Mouse (Mus musculus) CH12.LX (cell line): ENCODE results near the gene Kat8. TPM values are rescaled to one million over a fixed set of nuclear protein-coding genes. Genes with fewer than 3 reads are reported as not detected.

Experiments
- DNase-seq: peaks from one replicate; pipeline ENCODE4 v3.0.0-alpha.2; 2013; ENCODE audit errors: extremely low read depth
- H3K27ac ChIP-seq: 2 replicates; pipeline ENCODE4 v1.5.1; 2012; ENCODE audit warnings: low read depth, mild to moderate bottlenecking, control low read depth, moderate library complexity; ENCODE audit not compliant: insufficient read depth
- H3K27me3 ChIP-seq: replicated peaks from 2 replicates; pipeline ENCODE3; 2012; ENCODE audit warnings: inconsistent platforms
- H3K36me3 ChIP-seq, 2 experiments: replicated peaks in 1 of 2; 2 replicates each; pipeline versions ENCODE3 to v1.6.1; 2012; ENCODE audit warnings: inconsistent platforms in 1 of 2, low read length in 1 of 2, mild to moderate bottlenecking in 1 of 2, mixed read lengths in 1 of 2, moderate library complexity in 1 of 2; ENCODE audit not compliant: control insufficient read depth in 1 of 2, insufficient read depth in 1 of 2
- H3K4me1 ChIP-seq, 2 experiments: 2 replicates each; pipeline ENCODE4 v1.6.1; 2012; ENCODE audit warnings: inconsistent platforms in 1 of 2, moderate library complexity in 1 of 2; ENCODE audit not compliant: insufficient read depth in 2 of 2, control insufficient read depth in 1 of 2
- H3K4me2 ChIP-seq: 2 replicates; pipeline ENCODE4 v1.6.1; 2012; ENCODE audit warnings: low read depth, mild to moderate bottlenecking, control low read depth; ENCODE audit not compliant: poor library complexity, insufficient read depth, severe bottlenecking
- H3K4me3 ChIP-seq, 3 experiments: fragments of 150-350 bp in 1 of 3; sonication (generic) in 1 of 3; replicated peaks in 1 of 3; 2 replicates each; pipeline versions ENCODE3 to v1.5.1; 2011 to 2012; ENCODE audit warnings: low read depth in 2 of 3, low read length in 2 of 3, mild to moderate bottlenecking in 2 of 3, moderate library complexity in 2 of 3, control low read depth in 1 of 3, improper control_type of control experiment in 1 of 3, inconsistent platforms in 1 of 3, mixed read lengths in 1 of 3; ENCODE audit not compliant: poor library complexity in 1 of 3
- H3K79me2 ChIP-seq: replicated peaks from 2 replicates; pipeline ENCODE4 v1.6.1; 2012; ENCODE audit warnings: mild to moderate bottlenecking, moderate library complexity; ENCODE audit not compliant: control insufficient read depth, poor library complexity, insufficient read depth, severe bottlenecking; ENCODE audit errors: extremely low read depth
- H3K9ac ChIP-seq: 2 replicates; pipeline ENCODE4 v1.6.1; 2012; ENCODE audit warnings: low read depth, mild to moderate bottlenecking, control low read depth, moderate library complexity; ENCODE audit not compliant: insufficient read depth
- H3K9me3 ChIP-seq: replicated peaks from 2 replicates; pipeline ENCODE3; 2012; ENCODE audit warnings: low read length, inconsistent platforms, mixed read lengths
- BHLHE40 ChIP-seq: IDR thresholded peaks from 2 replicates; pipeline ENCODE4 v1.6.1; 2011; ENCODE audit warnings: mild to moderate bottlenecking, low read depth, low read length, improper control_type of control experiment
- E2F4 ChIP-seq: IDR thresholded peaks from 2 replicates; pipeline ENCODE4 v1.6.1; 2011; ENCODE audit warnings: low read depth, low read length, improper control_type of control experiment; ENCODE audit not compliant: insufficient replicate concordance
- ELF1 ChIP-seq: IDR thresholded peaks from 2 replicates; pipeline ENCODE4 v1.6.1; 2014; ENCODE audit warnings: low read depth, mild to moderate bottlenecking, inconsistent platforms, low read length, improper control_type of control experiment
- EP300 ChIP-seq: IDR thresholded peaks from 2 replicates; pipeline ENCODE4 v1.6.1; 2011; ENCODE audit warnings: low read length, improper control_type of control experiment
- KAT2A ChIP-seq: IDR thresholded peaks from 2 replicates; pipeline ENCODE4 v1.6.1; 2012; ENCODE audit warnings: low read length, improper control_type of control experiment, inconsistent platforms; ENCODE audit not compliant: insufficient replicate concordance
- MAFK ChIP-seq: IDR thresholded peaks from 2 replicates; pipeline ENCODE4 v1.6.1; 2011; ENCODE audit warnings: low read length, improper control_type of control experiment; ENCODE audit not compliant: insufficient replicate concordance
- MAZ ChIP-seq: IDR thresholded peaks from 2 replicates; pipeline ENCODE4 v1.6.1; 2012; ENCODE audit warnings: low read depth, mild to moderate bottlenecking, inconsistent platforms, low read length, improper control_type of control experiment, moderate library complexity
- MEF2A ChIP-seq: IDR thresholded peaks from 2 replicates; pipeline ENCODE4 v1.6.1; 2014; ENCODE audit warnings: low read depth, mild to moderate bottlenecking, inconsistent platforms, low read length, improper control_type of control experiment, borderline replicate concordance
- SIN3A ChIP-seq: IDR thresholded peaks from 2 replicates; pipeline ENCODE4 v1.6.1; 2012; ENCODE audit warnings: low read length, improper control_type of control experiment, inconsistent platforms
- SMC3 ChIP-seq: IDR thresholded peaks from 2 replicates; pipeline ENCODE4 v1.6.1; 2011; ENCODE audit warnings: low read depth, low read length, improper control_type of control experiment
- TBP ChIP-seq: conservative IDR thresholded peaks from 2 replicates; pipeline ENCODE4 v1.6.1; 2011; ENCODE audit warnings: low read depth, low read length, improper control_type of control experiment
- TCF12 ChIP-seq: IDR thresholded peaks from 2 replicates; pipeline ENCODE4 v1.6.1; 2014; ENCODE audit warnings: low read depth, mild to moderate bottlenecking, inconsistent platforms, low read length, improper control_type of control experiment
- USF2 ChIP-seq: conservative IDR thresholded peaks from 2 replicates; pipeline ENCODE4 v1.6.1; 2011; ENCODE audit warnings: low read depth, low read length, improper control_type of control experiment
- ZC3H11A ChIP-seq: IDR thresholded peaks from 2 replicates; pipeline ENCODE4 v1.6.1; 2012; ENCODE audit warnings: low read depth, mild to moderate bottlenecking, inconsistent platforms, low read length, improper control_type of control experiment
- ZMIZ1 ChIP-seq: IDR thresholded peaks from 2 replicates; pipeline ENCODE4 v1.6.1; 2012; ENCODE audit warnings: low read depth, mild to moderate bottlenecking, inconsistent platforms, low read length, improper control_type of control experiment
- dilution Hi-C: fragments of 300-500 bp; cut with MboI; formaldehyde crosslinking; loops from 2 replicates; pipeline ENCODE4 v1.14.3; 2020; ENCODE audit warnings: low sequenced_read_pairs; ENCODE audit not compliant: extremely low pct_unique_long_range_greater_than_20kb, extremely low pct_ligation_motif_present
- in situ Hi-C: fragments of 300-500 bp; cut with MboI; formaldehyde crosslinking; loops from 3 replicates; pipeline ENCODE4 v1.14.3; 2019; ENCODE audit warnings: low sequenced_read_pairs, low pct_ligation_motif_present, low pct_unique_long_range_greater_than_20kb, mixed read lengths
- polyA plus RNA-seq: library from polyadenylated mRNA; unstranded; fragments of >175 nt; gene quantifications from 2 replicates; pipeline ENCODE4 v1.2.1, GENCODE M21; 2012; ENCODE audit warnings: low read depth; ENCODE audit not compliant: insufficient read length
- total RNA-seq, 2 experiments: library from RNA; depleted of rRNA; stranded (reverse); fragments of 300-350 nt in 1 of 2; fragments of >200 nt in 1 of 2; gene quantifications; 2 replicates each; pipeline ENCODE4 v1.2.3; 2012 to 2014

Gene Kat8
- total and polyA plus RNA-seq, 3 experiments: 18.0 to 30.3 (median 22.9) TPM

DNA sequence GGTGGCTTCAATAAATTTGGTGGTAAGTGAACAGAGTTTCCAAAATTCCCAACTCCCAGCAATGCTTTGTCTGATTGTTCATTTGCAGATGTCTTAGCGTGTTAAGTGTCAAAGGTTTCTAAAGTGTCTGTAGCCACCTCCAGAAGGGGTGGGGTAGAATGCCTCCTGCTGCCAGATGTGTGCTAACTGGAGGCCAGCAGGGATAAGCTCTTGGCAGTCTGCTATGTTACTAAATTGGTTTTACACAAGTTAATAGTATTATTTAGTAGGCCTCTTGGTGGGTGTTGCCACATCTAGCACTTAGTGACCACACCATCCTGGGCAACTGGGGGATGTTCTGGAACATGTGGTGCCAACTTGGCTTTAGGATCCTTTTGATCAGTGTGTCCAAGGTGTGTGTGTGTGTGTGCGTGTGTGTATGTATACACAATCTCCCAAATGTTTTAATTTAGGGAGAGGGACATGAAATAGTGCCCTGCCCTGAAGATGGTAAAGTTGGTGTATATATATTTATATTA is 62.2 kb downstream of the Kat8 start:
- Histone ChIP-seq H3K4me1 (peaks cover 0 to 21% of the 10 kb centered on the region in 2 experiments; a peak in 3 of 4 replicates), H3K27ac (no peak overlapping the region), H3K4me3 (no peak overlapping the region), H3K36me3 (peaks cover 66 to 94% of the 10 kb centered on the region in 2 experiments), H3K27me3 (no peaks in the 10 kb centered on the region), H3K9me3 (no peaks in the 10 kb centered on the region), H3K9ac (no peak overlapping the region), H3K79me2 (peaks cover 51% of the 10 kb centered on the region), H3K4me2 (no peak overlapping the region)
- TF ChIP-seq ZC3H11A: no peak
- TF ChIP-seq ELF1: no peak
- no peak for TF ChIP-seq BHLHE40
- TF ChIP-seq MEF2A: no peak
- no peak for TF ChIP-seq TCF12
- TF ChIP-seq KAT2A: no peak
- TF ChIP-seq ZMIZ1: no peak
- TF ChIP-seq E2F4: no peak
- TF ChIP-seq EP300: no peak
- no peak for TF ChIP-seq MAZ
- no peak for TF ChIP-seq USF2
- no peak for TF ChIP-seq TBP
- TF ChIP-seq SMC3: no peak
- no peak for TF ChIP-seq MAFK
- TF ChIP-seq SIN3A: no peak
- in situ Hi-C loops (no loop called here), dilution Hi-C loops (no loop called here)
- DNase-seq: no peak

Other genes with a start within 250 kb of the Kat8 start
Only the 20 nearest of the 25 such genes appear.
- 25.1 and 28.2 TPM in 2 replicates for gene Fbxl19, start 168.0 kb upstream of the Kat8 start, total RNA-seq (2012; rRNA removed)
- gene Fbxl19, start 168.0 kb upstream of the Kat8 start, total RNA-seq (2014; rRNA removed): 22.4 and 22.6 TPM in 2 replicates
- gene Fbxl19, start 168.0 kb upstream of the Kat8 start, polyA plus RNA-seq: 29.3 and 31.7 TPM in 2 replicates
- 15.7 and 16.9 TPM in 2 replicates for gene Orai3, start 142.7 kb upstream of the Kat8 start, total RNA-seq (2012; rRNA removed)
- gene Orai3, start 142.7 kb upstream of the Kat8 start, total RNA-seq (2014; rRNA removed): 9.3 and 11.6 TPM in 2 replicates
- 7.5 and 10.3 TPM in 2 replicates for gene Orai3, start 142.7 kb upstream of the Kat8 start, polyA plus RNA-seq
- 9.0 and 9.8 TPM in 2 replicates for gene Setd1a, start 135.8 kb upstream of the Kat8 start, total RNA-seq (2012; rRNA removed)
- gene Setd1a, start 135.8 kb upstream of the Kat8 start, total RNA-seq (2014; rRNA removed): 3.2 and 4.5 TPM in 2 replicates
- gene Setd1a, start 135.8 kb upstream of the Kat8 start, polyA plus RNA-seq: 50.8 and 51.0 TPM in 2 replicates
- gene Gm49388, start 126.9 kb upstream of the Kat8 start, total RNA-seq (2012; rRNA removed): 0.98 and 2.2 TPM in 2 replicates
- gene Gm49388, start 126.9 kb upstream of the Kat8 start, total RNA-seq (2014; rRNA removed): not detected in 2 replicates
- gene Gm49388, start 126.9 kb upstream of the Kat8 start, polyA plus RNA-seq: 4.3 and 4.7 TPM in 2 replicates
- 2.9 and 4.2 TPM in 2 replicates for gene Hsd3b7, start 111.9 kb upstream of the Kat8 start, total RNA-seq (2012; rRNA removed)
- 5.9 and 6.8 TPM in 2 replicates for gene Hsd3b7, start 111.9 kb upstream of the Kat8 start, total RNA-seq (2014; rRNA removed)
- 0.99 and 2.1 TPM in 2 replicates for gene Hsd3b7, start 111.9 kb upstream of the Kat8 start, polyA plus RNA-seq
- gene Stx4a, start 88.2 kb upstream of the Kat8 start, total RNA-seq (2012; rRNA removed): 23.0 and 25.4 TPM in 2 replicates
- 15.9 and 16.5 TPM in 2 replicates for gene Stx4a, start 88.2 kb upstream of the Kat8 start, total RNA-seq (2014; rRNA removed)
- gene Stx4a, start 88.2 kb upstream of the Kat8 start, polyA plus RNA-seq: 50.5 and 59.0 TPM in 2 replicates
- gene Stx1b, start 88.0 kb upstream of the Kat8 start, total RNA-seq (2012; rRNA removed): 0.08 TPM in 1 of 2 replicates, not detected in the other
- not detected in 2 replicates for gene Stx1b, start 88.0 kb upstream of the Kat8 start, total RNA-seq (2014; rRNA removed)
- 0.25 and 0.31 TPM in 2 replicates for gene Stx1b, start 88.0 kb upstream of the Kat8 start, polyA plus RNA-seq
- gene Zfp646, start 36.3 kb upstream of the Kat8 start, total RNA-seq (2012; rRNA removed): 23.8 and 25.3 TPM in 2 replicates
- 9.3 and 10.6 TPM in 2 replicates for gene Zfp646, start 36.3 kb upstream of the Kat8 start, total RNA-seq (2014; rRNA removed)
- 16.6 and 18.8 TPM in 2 replicates for gene Zfp646, start 36.3 kb upstream of the Kat8 start, polyA plus RNA-seq
- 5.6 and 5.9 TPM in 2 replicates for gene Zfp668, start 35.7 kb upstream of the Kat8 start, total RNA-seq (2012; rRNA removed)
- 2.4 and 2.6 TPM in 2 replicates for gene Zfp668, start 35.7 kb upstream of the Kat8 start, total RNA-seq (2014; rRNA removed)
- 7.0 and 8.6 TPM in 2 replicates for gene Zfp668, start 35.7 kb upstream of the Kat8 start, polyA plus RNA-seq
- 0.04 TPM in 1 of 2 replicates, not detected in the other for gene Prss53, start 21.5 kb upstream of the Kat8 start, total RNA-seq (2012; rRNA removed)
- not detected in 2 replicates for gene Prss53, start 21.5 kb upstream of the Kat8 start, total RNA-seq (2014; rRNA removed)
- gene Prss53, start 21.5 kb upstream of the Kat8 start, polyA plus RNA-seq: 0.30 and 0.35 TPM in 2 replicates
- not detected in 2 replicates for gene Gm21974, start 17.1 kb upstream of the Kat8 start, total RNA-seq (2012; rRNA removed)
- not detected in 2 replicates for gene Gm21974, start 17.1 kb upstream of the Kat8 start, total RNA-seq (2014; rRNA removed)
- gene Gm21974, start 17.1 kb upstream of the Kat8 start, polyA plus RNA-seq: not detected in 2 replicates
- 0.25 TPM in 1 of 2 replicates, not detected in the other for gene Vkorc1, start 16.9 kb upstream of the Kat8 start, total RNA-seq (2012; rRNA removed)
- not detected in 2 replicates for gene Vkorc1, start 16.9 kb upstream of the Kat8 start, total RNA-seq (2014; rRNA removed)
- gene Vkorc1, start 16.9 kb upstream of the Kat8 start, polyA plus RNA-seq: 0.56 TPM in 1 of 2 replicates, not detected in the other
- gene Bckdk, start 8.4 kb upstream of the Kat8 start, total RNA-seq (2012; rRNA removed): 37.1 and 38.4 TPM in 2 replicates
- 54.9 and 61.8 TPM in 2 replicates for gene Bckdk, start 8.4 kb upstream of the Kat8 start, total RNA-seq (2014; rRNA removed)
- gene Bckdk, start 8.4 kb upstream of the Kat8 start, polyA plus RNA-seq: 60.0 and 62.7 TPM in 2 replicates
- gene Prss8, start 17.6 kb downstream of the Kat8 start, total RNA-seq (2012; rRNA removed): 0.08 TPM in 1 of 2 replicates, not detected in the other
- gene Prss8, start 17.6 kb downstream of the Kat8 start, total RNA-seq (2014; rRNA removed): not detected in 2 replicates
- gene Prss8, start 17.6 kb downstream of the Kat8 start, polyA plus RNA-seq: not detected in 2 replicates
- 5.2 and 7.7 TPM in 2 replicates for gene Prss36, start 34.2 kb downstream of the Kat8 start, total RNA-seq (2012; rRNA removed)
- gene Prss36, start 34.2 kb downstream of the Kat8 start, total RNA-seq (2014; rRNA removed): 6.6 and 8.3 TPM in 2 replicates
- gene Prss36, start 34.2 kb downstream of the Kat8 start, polyA plus RNA-seq: 6.1 and 7.8 TPM in 2 replicates
- gene Fus, start 54.9 kb downstream of the Kat8 start, total RNA-seq (2012; rRNA removed): 57.7 and 61.8 TPM in 2 replicates
- gene Fus, start 54.9 kb downstream of the Kat8 start, total RNA-seq (2014; rRNA removed): 28.0 and 39.2 TPM in 2 replicates
- gene Fus, start 54.9 kb downstream of the Kat8 start, polyA plus RNA-seq: 832 and 848 TPM in 2 replicates
- 51.1 and 52.5 TPM in 2 replicates for gene Pycard, start 81.4 kb downstream of the Kat8 start, total RNA-seq (2012; rRNA removed)
- 5.1 and 5.3 TPM in 2 replicates for gene Pycard, start 81.4 kb downstream of the Kat8 start, total RNA-seq (2014; rRNA removed)
- gene Pycard, start 81.4 kb downstream of the Kat8 start, polyA plus RNA-seq: 8.1 and 10.3 TPM in 2 replicates
- gene Trim72, start 91.4 kb downstream of the Kat8 start, total RNA-seq (2012; rRNA removed): 0.13 TPM in 1 of 2 replicates, not detected in the other
- not detected in 2 replicates for gene Trim72, start 91.4 kb downstream of the Kat8 start, total RNA-seq (2014; rRNA removed)
- gene Trim72, start 91.4 kb downstream of the Kat8 start, polyA plus RNA-seq: not detected in 2 replicates
- 0.13 TPM in 2 replicates for gene Itgam, start 150.1 kb downstream of the Kat8 start, total RNA-seq (2012; rRNA removed)
- gene Itgam, start 150.1 kb downstream of the Kat8 start, total RNA-seq (2014; rRNA removed): 0.48 and 0.50 TPM in 2 replicates
- 1.1 TPM in 2 replicates for gene Itgam, start 150.1 kb downstream of the Kat8 start, polyA plus RNA-seq
- gene Gm49368, start 150.2 kb downstream of the Kat8 start, total RNA-seq (2012; rRNA removed): not detected in 2 replicates
- gene Gm49368, start 150.2 kb downstream of the Kat8 start, total RNA-seq (2014; rRNA removed): not detected in 2 replicates
- not detected in 2 replicates for gene Gm49368, start 150.2 kb downstream of the Kat8 start, polyA plus RNA-seq